Mouse (Mus musculus): ENCODE data around the gene Lrmp.

The Lrmp gene

GRCm38 (mm10) chr6:145100923-145101322 is 14.5 kb upstream of the Lrmp start:
- CTCF ChIA-PET, result interaction anchor here (0.5 to 0.7 kb wide), 6 partner anchors 43 to 1980 kb away, joined by 3 to 16 read pairs (median 5); no protein-coding TSS in a partner anchor

- CTCF ChIA-PET, result interaction anchor here (0.7 to 1.9 kb wide), 6 partner anchors 13 to 667 kb away, joined by 3 to 13 read pairs (median 4); no protein-coding TSS in a partner anchor
Measured at GRCm38 (mm10) chr6:145104241-145104939, 11.1 kb upstream of the Lrmp start.

- CTCF ChIA-PET, result interaction anchor here (0.7 kb wide), 2 partner anchors 27 to 197 kb away, joined by 3 read pairs; no protein-coding TSS in a partner anchor
Measured at GRCm38 (mm10) chr6:145105439-145105838, 10.0 kb upstream of the Lrmp start.

- CTCF ChIA-PET, result interaction anchor here (0.7 kb wide), 1 partner anchor 26 kb away, joined by 3 read pairs; no protein-coding TSS in a partner anchor
Measured at GRCm38 (mm10) chr6:145106163-145106842, 9.2 kb upstream of the Lrmp start.

GRCm38 (mm10) chr6:145110786-145111185 is 4.7 kb upstream of the Lrmp start:
- CTCF ChIA-PET, result interaction anchor here (0.7 kb wide), 1 partner anchor 1832 kb away, joined by 17 read pairs; no protein-coding TSS in a partner anchor

- CTCF ChIA-PET, result interaction anchor here (1.3 kb wide), 1 partner anchor 9 kb away, joined by 3 read pairs; no protein-coding TSS in a partner anchor
Measured at GRCm38 (mm10) chr6:145112865-145113264, 2.6 kb upstream of the Lrmp start.

GRCm38 (mm10) chr6:145114561-145114960 is 892 bp upstream of the Lrmp start:
- CTCF ChIA-PET, result interaction anchor here (0.6 kb wide), 1 partner anchor 10 kb away, joined by 3 read pairs; no protein-coding TSS in a partner anchor

- CTCF ChIA-PET, result interaction anchor here (0.5 to 1.0 kb wide), 2 partner anchors 12 to 27 kb away, joined by 4 to 5 read pairs; no protein-coding TSS in a partner anchor
Measured at GRCm38 (mm10) chr6:145116098-145116672, 732 bp downstream of the Lrmp start.

- CTCF ChIA-PET, result interaction anchor here (0.8 kb wide), 1 partner anchor 123 kb away, joined by 3 read pairs; no protein-coding TSS in a partner anchor
Measured at GRCm38 (mm10) chr6:145120086-145120485, 4.6 kb downstream of the Lrmp start.

GRCm38 (mm10) chr6:145120787-145121589 is 5.5 kb downstream of the Lrmp start:
- CTCF ChIA-PET, result interaction anchor here (0.7 to 0.8 kb wide), 3 partner anchors 122 to 706 kb away, joined by 3 read pairs; no protein-coding TSS in a partner anchor

- CTCF ChIA-PET, result interaction anchor here (0.6 to 0.8 kb wide), 3 partner anchors 55 to 733 kb away, joined by 3 read pairs; no protein-coding TSS in a partner anchor
Measured at GRCm38 (mm10) chr6:145121590-145122420, 6.4 kb downstream of the Lrmp start.

GRCm38 (mm10) chr6:145122423-145123059 is 7.1 kb downstream of the Lrmp start:
- CTCF ChIA-PET, result interaction anchor here (0.6 to 0.7 kb wide), 2 partner anchors 54 to 732 kb away, joined by 3 read pairs; no protein-coding TSS in a partner anchor

GRCm38 (mm10) chr6:145123136-145124060 is 7.9 kb downstream of the Lrmp start:
- CTCF ChIA-PET, result no interaction called here

- CTCF ChIA-PET, result interaction anchor here (0.7 to 1.3 kb wide), 2 partner anchors 10 to 35 kb away, joined by 3 to 11 read pairs; no protein-coding TSS in a partner anchor
Measured at GRCm38 (mm10) chr6:145124621-145125020, 9.2 kb downstream of the Lrmp start.

- CTCF ChIA-PET, result interaction anchor here (1.3 kb wide), 1 partner anchor 36 kb away, joined by 11 read pairs; no protein-coding TSS in a partner anchor
Measured at GRCm38 (mm10) chr6:145125591-145126113, 10.2 kb downstream of the Lrmp start.

GRCm38 (mm10) chr6:145127652-145128051 is 12.2 kb downstream of the Lrmp start:
- CTCF ChIA-PET, result interaction anchor here (0.8 kb wide), 1 partner anchor 44 kb away, joined by 14 read pairs; no protein-coding TSS in a partner anchor

GRCm38 (mm10) chr6:145129563-145129962 is 14.1 kb downstream of the Lrmp start:
- CTCF ChIA-PET, result interaction anchor here (0.7 kb wide), 1 partner anchor 52 kb away, joined by 3 read pairs; no protein-coding TSS in a partner anchor

- CTCF ChIA-PET, result interaction anchor here (0.6 kb wide), 1 partner anchor 26 kb away, joined by 3 read pairs; no protein-coding TSS in a partner anchor
Measured at GRCm38 (mm10) chr6:145131991-145132390, 16.5 kb downstream of the Lrmp start.
